ENCODE assay signal across 26 mouse cellular contexts in genomic region chr10:17248270-17248669, GRCm38 (mm10).
"Had no signal": no experiment of that assay in that cellular context is flagged by ENCODE, and none has a peak within 500 bp of the region (broad histone marks: within the 10 kb centered on the region; RNA-seq: fewer than 3 reads in every experiment).

No protein-coding gene starts in this region.

- H3K4me2 ChIP-seq: heart, embryonic 12.5 days; hindbrain, embryonic 12.5 days; hindbrain, embryonic 14.5 days; intestine, embryonic 15.5 days; kidney, embryonic 15.5 days; limb, embryonic 12.5 days; liver, embryonic 11.5 days had no signal

- H3K27ac ChIP-seq: heart, embryonic 10.5 days; hindbrain, embryonic 10.5 days; hindbrain, embryonic 12.5 days; hindbrain, embryonic 14.5 days; intestine, embryonic 15.5 days; kidney, embryonic 15.5 days; kidney, postnatal 0 days; limb, embryonic 12.5 days had no signal

- H3K9ac ChIP-seq: heart, embryonic 12.5 days; hindbrain, embryonic 12.5 days; hindbrain, embryonic 14.5 days; intestine, embryonic 15.5 days; kidney, embryonic 15.5 days; limb, embryonic 12.5 days had no signal

- H3K4me1 ChIP-seq: heart, embryonic 10.5 days; heart, embryonic 12.5 days; hindbrain, embryonic 10.5 days; hindbrain, embryonic 12.5 days; intestine, embryonic 15.5 days had no signal

- ATAC-seq: hindbrain, embryonic 16.5 days; inflammation-experienced regulatory T-cells, adult 6 months; intestine, embryonic 15.5 days; intestine, postnatal 0 days had no signal

- H3K27me3 ChIP-seq: heart, embryonic 12.5 days; hindbrain, embryonic 12.5 days; intestine, embryonic 15.5 days; kidney, embryonic 15.5 days; limb, embryonic 12.5 days had no signal

- DNase-seq: gastrocnemius, postnatal 14 days; gastrocnemius, postnatal 36 days; heart, adult 18-20 months; heart, postnatal 10 days; heart, postnatal 4 days; kidney, adult 18-20 months; kidney, adult 9 months; kidney, postnatal 14 days; kidney, postnatal 36 days; layer of hippocampus, adult 9-11 months; layer of hippocampus, postnatal 36 days; left cerebral cortex, postnatal 4 days; liver had no signal

- H3K36me3 ChIP-seq: heart, embryonic 10.5 days; heart, embryonic 12.5 days; hindbrain, embryonic 10.5 days; hindbrain, embryonic 12.5 days; intestine, embryonic 15.5 days; kidney, embryonic 15.5 days; limb, embryonic 12.5 days had no signal

- H3K9me3 ChIP-seq: heart, embryonic 10.5 days; heart, embryonic 12.5 days; hindbrain, embryonic 10.5 days; hindbrain, embryonic 12.5 days; intestine, embryonic 15.5 days; kidney, embryonic 15.5 days; limb, embryonic 12.5 days had no signal

- H3K4me3 ChIP-seq: heart, embryonic 10.5 days; heart, embryonic 12.5 days; hindbrain, embryonic 10.5 days; hindbrain, embryonic 12.5 days; intestine, embryonic 15.5 days; kidney, embryonic 15.5 days; limb, embryonic 12.5 days had no signal
